Mouse (Mus musculus): ENCODE measurements around the gene Pex3.
"Not testable (repeated sequence)": the region's sequence is repeated elsewhere in the genome, so short reads cannot be mapped to it uniquely, and the experiment has no call there.

The Pex3 gene

GRCm38 (mm10) chr10:13534751-13535150, 18.2 kb downstream of the Pex3 start:
- DNase-seq (ENCODE audit: low spot score): no peak

- no peak for DNase-seq (ENCODE audit: low spot score)
Observed at GRCm38 (mm10) chr10:13528155-13528554, 24.8 kb downstream of the Pex3 start.

- DNase-seq (ENCODE audit: low spot score): no peak
Observed at GRCm38 (mm10) chr10:13521857-13522256, 31.1 kb downstream of the Pex3 start.

DNA sequence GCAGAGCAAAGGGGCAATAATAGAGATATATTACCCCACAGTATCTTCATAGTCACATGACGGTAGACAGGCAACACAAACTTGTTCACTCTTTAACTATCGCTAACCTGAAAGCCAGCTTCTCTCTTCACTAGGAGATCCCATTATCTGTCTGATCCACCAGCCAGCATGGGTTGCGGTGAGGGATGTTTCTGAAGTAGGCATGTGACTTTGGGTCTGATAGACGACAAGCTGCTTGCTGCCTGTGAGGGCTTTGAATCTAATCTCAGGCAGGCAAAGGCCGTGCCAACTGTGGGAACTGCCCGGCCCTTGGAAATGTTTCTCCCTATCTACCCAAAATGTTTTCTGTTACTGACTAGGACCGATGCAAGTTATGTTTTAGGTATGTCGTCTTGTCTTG, 50.6 kb downstream of the Pex3 start:
- DNase-seq (ENCODE audit: low spot score): no peak

DNA sequence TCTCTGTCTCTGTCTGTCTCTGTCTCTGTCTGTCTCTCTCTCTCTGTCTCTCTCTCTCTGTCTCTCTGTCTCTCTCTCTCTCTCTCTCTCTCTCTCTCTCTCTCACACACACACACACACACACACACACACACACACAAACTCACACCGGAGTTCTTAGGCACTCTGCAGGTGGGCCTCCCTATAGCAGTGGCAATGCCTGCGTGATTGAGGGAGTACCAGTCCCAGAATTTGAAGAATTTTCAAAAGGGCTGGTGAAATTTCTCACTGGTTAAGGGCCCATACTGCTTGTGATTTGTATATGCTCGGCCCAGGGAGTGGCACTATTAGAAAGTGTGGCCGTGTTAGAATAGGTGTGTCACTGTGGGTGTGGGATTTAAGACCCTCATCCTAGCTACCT, 51.4 kb downstream of the Pex3 start:
- DNase-seq (ENCODE audit: low spot score): not testable (repeated sequence)

DNA sequence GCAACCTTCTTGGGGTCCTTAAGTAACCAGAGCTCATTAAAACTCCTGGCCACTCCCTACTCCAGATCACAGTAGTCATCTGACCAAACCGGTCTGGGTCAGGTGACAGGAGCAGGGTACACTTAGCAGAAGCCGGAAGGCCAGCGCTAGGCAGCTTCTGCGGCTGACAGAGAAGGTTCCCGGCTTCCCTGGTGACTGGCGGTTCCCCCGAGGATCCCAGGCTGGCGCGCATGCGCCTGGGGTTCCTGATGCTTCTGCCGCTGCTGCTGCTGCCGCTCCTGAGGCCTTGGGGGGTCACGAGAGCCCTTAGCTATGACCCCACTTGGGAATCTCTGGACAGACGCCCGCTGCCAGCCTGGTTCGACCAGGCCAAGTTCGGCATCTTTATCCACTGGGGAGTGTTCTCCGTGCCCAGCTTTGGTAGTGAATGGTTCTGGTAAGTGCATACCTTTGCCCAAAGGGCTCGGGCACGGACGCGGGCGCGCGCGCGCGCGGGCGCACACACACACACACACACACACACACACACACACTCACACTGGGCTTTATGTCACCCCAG, 51.9 kb downstream of the Pex3 start:
- peak; percentile 89 for DNase-seq (ENCODE audit: low spot score)

DNA sequence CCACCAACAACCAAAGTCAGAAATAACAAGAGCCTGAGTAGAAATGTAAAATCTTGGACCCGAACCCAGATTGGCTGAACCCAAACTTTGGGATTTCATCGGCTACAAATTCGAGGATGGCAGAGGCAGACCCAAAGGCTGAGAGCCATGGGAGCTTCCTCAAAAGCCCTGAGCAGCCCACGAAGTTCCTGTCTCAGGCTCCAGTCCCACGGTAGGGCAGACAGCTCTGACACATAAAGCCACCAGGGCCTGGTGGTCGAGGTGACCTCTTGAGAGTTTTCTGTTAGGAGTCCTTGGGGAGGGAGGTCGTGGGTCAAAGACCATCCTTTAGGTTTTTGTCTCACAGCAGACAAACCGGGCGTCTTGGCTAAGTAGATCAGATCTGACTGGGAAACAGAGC, 52.5 kb downstream of the Pex3 start:
- no peak for DNase-seq (ENCODE audit: low spot score)

DNA sequence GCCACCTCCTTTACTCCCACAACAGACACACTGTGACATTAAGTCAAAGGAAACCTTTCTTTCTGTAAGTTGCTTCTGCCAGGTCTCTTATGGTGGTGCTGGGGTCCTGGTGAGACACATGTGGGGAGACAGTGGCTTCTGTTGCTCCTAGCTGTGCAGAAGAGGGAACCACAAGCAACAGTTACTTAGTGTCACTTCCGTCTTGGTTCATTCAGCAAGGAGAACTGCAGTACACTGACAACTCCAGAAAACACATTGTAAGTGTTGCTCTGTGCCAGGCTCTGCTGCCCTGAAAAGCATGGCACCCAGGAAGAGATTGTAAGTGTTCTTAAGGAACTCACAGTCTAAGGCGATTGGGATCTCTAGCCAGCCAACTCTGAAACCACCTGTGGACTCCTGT, 53.6 kb downstream of the Pex3 start, which contains the start of gene Fuca2:
Gene Fuca2 (plus strand): TSS at position 210 of the 400 bp plus-strand sequence.
- no peak for DNase-seq (ENCODE audit: low spot score)

GRCm38 (mm10) chr10:13496315-13496714, 56.6 kb downstream of the Pex3 start:
- DNase-seq (ENCODE audit: low spot score): no peak

DNA sequence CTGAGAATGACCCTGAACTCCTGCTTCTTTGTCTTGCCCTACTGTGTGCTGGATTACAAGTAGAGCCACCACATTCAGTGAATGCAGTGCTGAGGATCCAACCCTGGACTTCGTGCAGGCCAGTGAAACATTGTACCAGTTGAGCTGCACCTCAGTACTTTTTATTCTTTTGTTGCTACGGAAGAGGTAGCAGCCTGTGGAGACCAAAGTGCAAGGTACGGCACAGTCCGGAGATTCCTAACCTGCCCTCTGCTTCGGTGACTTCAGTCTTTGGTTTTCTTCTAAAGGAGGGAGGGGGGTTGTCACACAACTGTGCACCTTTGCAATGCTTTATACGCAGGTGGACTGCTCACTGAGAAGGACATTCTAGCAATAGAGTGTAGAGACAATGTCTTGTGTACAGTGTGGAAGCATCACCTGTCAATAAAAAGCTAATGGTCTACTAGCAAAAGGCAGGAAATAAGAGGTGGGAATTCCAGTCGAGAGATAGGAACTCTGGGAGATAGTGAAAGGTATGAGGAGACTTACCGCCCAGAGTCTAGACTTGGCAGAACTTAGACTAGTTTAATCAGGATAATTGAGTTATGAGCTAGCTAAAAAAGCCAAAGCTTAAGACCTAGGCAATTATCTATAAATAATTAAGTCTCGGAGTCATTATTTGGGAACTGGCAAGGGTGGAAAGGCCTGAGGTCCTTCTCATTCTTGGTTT, 58.8 kb downstream of the Pex3 start:
- DNase-seq (ENCODE audit: low spot score): no peak

- no peak for DNase-seq (ENCODE audit: low spot score)
Observed at GRCm38 (mm10) chr10:13489671-13490070, 63.3 kb downstream of the Pex3 start.

- DNase-seq (ENCODE audit: low spot score): no peak
Observed at GRCm38 (mm10) chr10:13485958-13486357, 67.0 kb downstream of the Pex3 start.

DNA sequence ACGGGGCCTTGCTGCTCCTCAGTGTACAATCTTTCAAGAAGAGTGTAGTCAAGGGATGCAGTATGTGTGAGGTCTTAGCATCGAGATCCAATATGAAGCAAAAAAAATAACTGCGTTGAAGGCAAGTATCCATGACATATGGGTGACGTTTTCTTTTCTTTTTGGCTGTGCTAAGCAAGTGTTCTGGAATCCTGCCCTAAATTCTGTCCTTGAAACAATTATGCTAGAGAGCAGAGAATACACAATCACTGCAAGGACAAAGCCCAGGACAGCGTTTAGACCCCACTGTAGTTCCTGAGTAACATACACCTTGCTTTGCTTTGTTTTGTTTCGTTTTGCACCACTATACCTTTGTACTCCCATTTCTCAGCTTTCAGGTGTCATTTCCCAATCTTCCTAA, 73.6 kb downstream of the Pex3 start:
- DNase-seq (ENCODE audit: low spot score): no peak

GRCm38 (mm10) chr10:13475121-13475520, 77.8 kb downstream of the Pex3 start:
- no peak for DNase-seq (ENCODE audit: low spot score)

- no peak for DNase-seq (ENCODE audit: low spot score)
Observed at GRCm38 (mm10) chr10:13474568-13474955, 78.4 kb downstream of the Pex3 start.
